Mouse (Mus musculus) limb, embryonic 10.5 days (tissue): ENCODE data around the gene Tirap. TPM values are rescaled to one million over a fixed set of nuclear protein-coding genes. Genes with fewer than 3 reads are reported as not detected.
A peak's percentile ranks its signal among the peaks of the same experiment; 100 is the strongest.

Experiments
- DNase-seq: peaks from one replicate; pipeline ENCODE4 v3.0.0-alpha.2; 2017; ENCODE audit warnings: low spot score
- H3K27ac ChIP-seq: fragments of 300-500 bp; sonication (generic); 2 replicates; pipeline ENCODE4 v1.5.1; 2016; ENCODE audit warnings: mild to moderate bottlenecking
- H3K27me3 ChIP-seq: fragments of 300-500 bp; sonication (generic); 2 replicates; pipeline ENCODE4 v1.6.1; 2016; ENCODE audit warnings: low read depth, mild to moderate bottlenecking; ENCODE audit not compliant: poor library complexity, severe bottlenecking
- H3K36me3 ChIP-seq: fragments of 300-500 bp; sonication (generic); 2 replicates; pipeline ENCODE4 v1.6.1; 2016; ENCODE audit warnings: mild to moderate bottlenecking, moderate library complexity
- H3K4me1 ChIP-seq: fragments of 300-500 bp; sonication (generic); 2 replicates; pipeline ENCODE4 v1.6.1; 2016
- H3K4me3 ChIP-seq: fragments of 300-500 bp; sonication (generic); 2 replicates; pipeline ENCODE4 v1.5.1; 2016; ENCODE audit warnings: mild to moderate bottlenecking, moderate library complexity
- H3K9me3 ChIP-seq: fragments of 300-500 bp; sonication (generic); replicated peaks from 2 replicates; pipeline ENCODE4 v1.6.1; 2016; ENCODE audit warnings: mild to moderate bottlenecking
- WGBS: fragments of 180-500 bp; shearing (Covaris S2); methylation state at CpG from one replicate; pipeline ENCODE4 v1.1.7; 2016; 5-methylcytosine and 5-hydroxymethylcytosine counted together
- polyA plus RNA-seq: library from polyadenylated mRNA; unstranded; fragments of >200 nt; fragmentation: Nextera tagmentation; extraction: Ambion mirVana; gene quantifications from 2 replicates; pipeline ENCODE4 v1.2.1, GENCODE M21; 2016

Gene Tirap
- polyA plus RNA-seq, 1 experiment from 2014 or later: 20.0 TPM

- no peak overlapping the region; the same call in 1 of the 2 replicates for H3K27ac ChIP-seq
- no peaks in the 10 kb centered on the region for H3K9me3 ChIP-seq
- H3K36me3 ChIP-seq: peaks cover 6% of the 10 kb centered on the region; the same call in 1 of the 2 replicates
- H3K27me3 ChIP-seq: no peaks in the 10 kb centered on the region
- DNase-seq: no peak
- 57% methylated on average over 14 of the region's 14 CpGs for WGBS
- H3K4me3 ChIP-seq: peak overlapping the region; percentile 73
- peaks cover 10% of the 10 kb centered on the region for H3K4me1 ChIP-seq
Observed at GRCm38 (mm10) chr9:35176124-35176659, 23.9 kb downstream of the Tirap start.

DNA sequence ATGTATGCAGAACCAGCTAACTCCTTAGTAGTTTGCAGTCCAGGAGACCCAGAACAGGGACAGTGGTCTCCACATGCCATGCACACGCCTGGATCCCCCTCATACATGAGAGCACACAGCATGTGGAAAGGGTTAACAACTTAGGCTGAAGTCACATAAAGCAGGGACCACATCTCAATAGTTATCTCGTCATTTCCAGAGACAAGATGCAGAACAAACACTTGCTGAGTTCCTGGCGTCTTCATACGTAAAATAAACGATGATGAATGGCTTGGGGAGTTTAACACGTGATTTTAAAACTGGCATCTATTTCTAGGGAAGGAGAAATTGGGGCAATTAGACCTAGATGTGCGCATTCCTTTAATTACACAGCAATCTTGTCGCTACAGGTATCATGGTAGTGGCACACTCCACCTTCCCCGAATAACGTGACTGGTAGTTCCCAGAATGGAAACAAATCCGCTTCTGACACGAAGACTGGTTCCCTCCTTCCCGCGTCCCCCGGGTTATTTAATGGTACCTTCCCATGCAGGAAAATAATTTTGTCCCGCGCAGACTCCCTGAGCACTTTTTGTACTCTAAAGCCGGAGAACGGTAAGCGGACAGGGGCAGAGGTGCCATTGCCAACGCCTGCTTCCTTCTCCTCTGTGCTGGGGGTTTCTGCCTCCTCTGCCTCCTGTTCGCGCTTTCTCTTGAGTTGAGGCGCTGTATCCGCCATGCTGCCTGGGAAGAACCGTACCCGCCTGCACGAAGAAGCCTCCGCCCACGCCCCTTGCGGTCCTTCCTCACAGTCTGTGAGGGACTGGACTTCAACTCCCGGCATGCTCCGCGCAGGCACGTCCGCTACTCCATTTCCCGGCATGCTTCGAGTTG is 24.6 kb downstream of the Tirap start, which contains the start of gene Dcps:
Gene Dcps, minus strand, starts transcription at position 811 of the 873 bp plus-strand sequence.
- no peaks in the 10 kb centered on the region for H3K9me3 ChIP-seq
- under 1% methylated on average over 38 of the region's 38 CpGs for WGBS

GRCm38 (mm10) chr9:35173331-35173730 is 26.8 kb downstream of the Tirap start:
- no peak for DNase-seq
- H3K4me1 ChIP-seq: peaks cover 10% of the 10 kb centered on the region
- H3K4me3 ChIP-seq: no peak overlapping the region
- H3K36me3 ChIP-seq: peaks cover 28% of the 10 kb centered on the region
- 91% methylated on average over 1 of the region's 1 CpGs for WGBS
- no peaks in the 10 kb centered on the region for H3K27me3 ChIP-seq
- no peaks in the 10 kb centered on the region for H3K9me3 ChIP-seq
- H3K27ac ChIP-seq: no peak overlapping the region

More for the DNA sequence above, 24.6 kb downstream of the Tirap start, which contains the start of gene Dcps:
- H3K36me3 ChIP-seq: peaks cover 13% of the 10 kb centered on the region
- peak within 1 kb of the TSS; percentile 73 for H3K4me3 ChIP-seq
- peak; percentile 91 for DNase-seq
- no peaks in the 10 kb centered on the region for H3K27me3 ChIP-seq
- H3K4me1 ChIP-seq: peaks cover 10% of the 10 kb centered on the region
- peak within 1 kb of the TSS; percentile 90 for H3K27ac ChIP-seq

- peaks cover 9% of the 10 kb centered on the region for H3K4me1 ChIP-seq
- H3K9me3 ChIP-seq: no peaks in the 10 kb centered on the region
- 95% methylated on average over 7 of the region's 7 CpGs for WGBS
- H3K27me3 ChIP-seq: no peaks in the 10 kb centered on the region
- no peak overlapping the region for H3K4me3 ChIP-seq
- no peak for DNase-seq
- H3K36me3 ChIP-seq: peaks cover 35% of the 10 kb centered on the region
- H3K27ac ChIP-seq: no peak overlapping the region
Observed at GRCm38 (mm10) chr9:35170071-35170470, 30.0 kb downstream of the Tirap start.

GRCm38 (mm10) chr9:35166798-35167635 is 33.1 kb downstream of the Tirap start:
- no peaks in the 10 kb centered on the region for H3K9me3 ChIP-seq
- peaks cover 35% of the 10 kb centered on the region for H3K36me3 ChIP-seq
- DNase-seq: no peak
- H3K27ac ChIP-seq: no peak overlapping the region
- H3K4me1 ChIP-seq: no peaks in the 10 kb centered on the region
- H3K4me3 ChIP-seq: no peak overlapping the region
- 69% methylated on average over 9 of the region's 9 CpGs for WGBS
- no peaks in the 10 kb centered on the region for H3K27me3 ChIP-seq

DNA sequence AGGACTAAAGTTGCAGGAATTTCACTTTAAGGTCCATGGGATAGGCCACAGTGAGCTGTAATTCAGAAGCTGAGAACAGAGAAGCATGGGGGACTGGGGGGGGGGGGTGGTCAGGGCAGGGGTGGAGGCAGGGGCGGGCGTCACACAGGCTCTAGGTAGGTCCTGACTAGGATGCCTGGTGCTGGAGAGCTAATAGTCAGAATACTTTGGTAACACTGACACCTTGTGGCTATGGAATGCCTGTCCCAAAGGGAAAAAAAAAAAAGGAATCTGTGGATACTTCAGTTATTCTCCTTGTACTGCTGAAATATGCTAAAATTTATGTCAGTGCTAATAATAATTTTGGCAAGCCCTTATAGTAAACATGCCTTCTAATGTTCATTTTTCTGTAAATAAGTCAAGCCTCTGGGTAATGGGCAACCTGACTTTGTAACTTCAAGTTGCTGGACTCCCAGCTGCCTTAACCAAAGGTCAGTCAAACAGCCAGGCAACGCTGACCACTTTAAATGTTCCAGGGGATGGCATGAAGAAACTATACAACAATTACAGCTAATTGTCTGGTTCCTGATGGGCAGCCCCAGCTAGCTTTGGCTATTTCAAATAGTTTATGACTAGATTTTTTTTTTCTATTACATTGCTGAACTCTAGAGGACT is 33.8 kb downstream of the Tirap start:
- Histone ChIP-seq H3K27ac (no peak overlapping the region), H3K4me3 (no peak overlapping the region), H3K4me1 (no peaks in the 10 kb centered on the region), H3K36me3 (peaks cover 33% of the 10 kb centered on the region), H3K9me3 (no peaks in the 10 kb centered on the region), H3K27me3 (no peaks in the 10 kb centered on the region)
- no peak for DNase-seq
- WGBS: 28% methylated on average over 3 of the region's 3 CpGs

GRCm38 (mm10) chr9:35164142-35164874 is 35.8 kb downstream of the Tirap start:
- WGBS: 80% methylated on average over 5 of the region's 5 CpGs
- Histone ChIP-seq H3K36me3 (peaks cover 14% of the 10 kb centered on the region), H3K9me3 (no peaks in the 10 kb centered on the region; the same call in 1 of the 2 replicates), H3K4me1 (no peaks in the 10 kb centered on the region), H3K27ac (no peak overlapping the region), H3K27me3 (no peaks in the 10 kb centered on the region), H3K4me3 (no peak overlapping the region)
- no peak for DNase-seq

GRCm38 (mm10) chr9:35163011-35163690 is 36.9 kb downstream of the Tirap start:
- Histone ChIP-seq H3K27ac (no peak overlapping the region), H3K36me3 (peaks cover 10% of the 10 kb centered on the region), H3K4me3 (no peak overlapping the region), H3K4me1 (no peaks in the 10 kb centered on the region), H3K9me3 (no peaks in the 10 kb centered on the region; the same call in 1 of the 2 replicates), H3K27me3 (no peaks in the 10 kb centered on the region)
- no peak for DNase-seq
- WGBS: 91% methylated on average over 11 of the region's 11 CpGs

DNA sequence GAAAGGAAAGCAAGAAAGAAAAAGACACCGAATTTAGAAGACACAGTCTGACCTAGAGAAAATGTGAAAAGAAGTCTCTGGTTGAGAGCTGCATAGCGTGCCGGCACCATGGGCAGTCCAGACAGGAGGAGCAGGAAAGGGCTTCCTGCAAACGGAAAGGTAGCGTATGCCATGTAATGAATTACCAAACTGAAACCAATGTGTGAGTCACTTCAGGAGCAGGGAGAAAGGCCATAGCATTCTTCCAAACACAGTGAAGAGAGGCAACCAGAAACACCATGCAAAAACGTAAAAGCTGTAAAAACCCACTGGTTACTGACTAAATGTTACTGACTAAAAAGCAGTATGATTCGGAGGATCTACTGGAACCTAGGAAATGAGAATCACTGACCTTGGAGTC is 38.4 kb downstream of the Tirap start:
- WGBS: 94% methylated on average over 7 of the region's 7 CpGs
- H3K4me3 ChIP-seq: no peak overlapping the region
- peaks cover 12% of the 10 kb centered on the region for H3K36me3 ChIP-seq
- H3K4me1 ChIP-seq: no peaks in the 10 kb centered on the region
- no peak for DNase-seq
- no peaks in the 10 kb centered on the region; the same call in 1 of the 2 replicates for H3K9me3 ChIP-seq
- no peaks in the 10 kb centered on the region for H3K27me3 ChIP-seq
- H3K27ac ChIP-seq: no peak overlapping the region

DNA sequence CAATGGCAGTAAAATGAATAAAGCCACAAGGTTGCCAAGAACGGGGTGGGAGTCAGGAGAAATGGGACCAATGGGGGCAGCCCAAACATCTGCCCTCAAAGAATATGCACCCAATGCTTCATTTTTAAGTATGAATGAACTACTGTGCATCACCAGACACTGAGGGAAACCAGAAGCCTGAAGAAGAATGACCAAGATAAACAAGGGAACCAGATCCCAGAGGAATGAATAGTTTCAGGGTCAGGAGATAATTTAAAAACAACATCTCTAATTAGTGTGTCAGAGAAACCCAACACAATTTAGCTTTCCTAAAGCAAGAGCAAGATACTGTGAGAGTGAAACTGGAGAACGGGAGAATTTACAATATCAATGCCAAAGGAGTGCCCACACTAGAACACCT is 39.4 kb downstream of the Tirap start:
- DNase-seq: no peak
- Histone ChIP-seq H3K27me3 (no peaks in the 10 kb centered on the region), H3K9me3 (no peaks in the 10 kb centered on the region; the same call in 1 of the 2 replicates), H3K27ac (no peak overlapping the region), H3K4me1 (no peaks in the 10 kb centered on the region), H3K36me3 (peaks cover 18% of the 10 kb centered on the region), H3K4me3 (no peak overlapping the region)
- 73% methylated on average over 2 of the region's 2 CpGs for WGBS

DNA sequence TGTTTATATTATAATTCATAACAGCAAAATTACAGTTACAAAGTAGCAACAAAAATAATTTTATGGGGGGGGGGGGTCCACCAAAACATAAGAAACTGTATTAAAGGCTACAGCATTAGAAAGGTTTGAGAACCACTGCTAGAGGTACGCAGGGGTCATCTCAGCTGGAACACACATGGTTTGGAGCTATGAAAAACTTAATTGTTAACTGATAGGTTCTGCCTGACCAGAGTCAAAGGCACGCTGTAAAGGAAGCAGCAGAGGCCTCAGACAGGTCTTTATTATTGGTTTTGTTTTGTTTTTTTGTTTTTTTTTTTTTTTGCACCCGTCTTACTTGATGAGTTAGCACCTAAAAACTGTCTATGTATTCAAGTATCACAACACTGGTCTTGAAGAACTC is 41.6 kb downstream of the Tirap start:
- H3K27me3 ChIP-seq: no peaks in the 10 kb centered on the region
- 79% methylated on average over 3 of the region's 3 CpGs for WGBS

More for the DNA sequence above, 41.6 kb downstream of the Tirap start:
- Histone ChIP-seq H3K36me3 (peaks cover 12% of the 10 kb centered on the region), H3K4me3 (no peak overlapping the region), H3K9me3 (no peaks in the 10 kb centered on the region; the same call in 1 of the 2 replicates), H3K27ac (no peak overlapping the region), H3K4me1 (no peaks in the 10 kb centered on the region)
- DNase-seq: no peak
